Comparison of ENCODE assay signal across 23 mouse cellular contexts in the genomic region with DNA sequence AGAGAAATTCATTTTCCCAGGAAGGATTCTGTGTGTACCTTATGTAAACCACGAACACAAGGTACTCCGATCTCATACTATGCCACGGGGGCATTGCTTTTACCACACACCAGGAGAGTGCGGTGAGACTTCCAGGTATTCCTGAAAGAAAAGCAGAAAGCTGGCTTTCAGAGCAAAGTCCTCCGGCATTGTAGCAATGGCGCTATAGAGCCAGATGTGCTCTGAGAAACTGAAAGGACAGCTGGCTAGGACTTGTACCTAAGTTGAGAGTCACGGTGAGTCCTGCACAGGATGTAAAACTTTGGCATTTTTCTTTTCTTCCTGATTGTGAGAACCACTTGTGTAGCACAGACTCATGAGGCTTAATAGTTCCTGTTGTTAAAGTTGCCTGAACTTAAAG. TPM values are rescaled to one million over a fixed set of nuclear protein-coding genes. Genes with fewer than 3 reads are reported as not detected.
DNase-seq lines count a peak whose midpoint lies in the region; ATAC-seq and TF ChIP-seq lines count a peak whose summit lies in the region.
"Had no signal": no experiment of that assay in that cellular context is flagged by ENCODE, and none has a peak within 500 bp of the region (broad histone marks: within the 10 kb centered on the region; RNA-seq: fewer than 3 reads in every experiment).

No protein-coding gene starts in this region.

- peaks cover 31% of the 10 kb centered on the region for H3K36me3 ChIP-seq in liver, adult 2 months (ENCODE audit: control insufficient read depth, insufficient read depth, low read length)
- H3K36me3 ChIP-seq in liver, embryonic 12.5 days, result 0 out of 2 replicates have a peak, but pooled peaks cover 3% of the 10 kb centered on the region
- H3K36me3 ChIP-seq in neural tube, embryonic 15.5 days, result peaks cover 4% of the 10 kb centered on the region; the same call in 1 of the 2 replicates
- H3K36me3 ChIP-seq: G1E; neural tube, embryonic 13.5 days; stomach, embryonic 15.5 days had no signal

- ATAC-seq in liver, embryonic 12.5 days, result no peak
- ATAC-seq in neural tube, embryonic 15.5 days (ENCODE audit: low FRiP score), result no peak

- 0 out of 2 replicates have a peak overlapping the region, but pooled peaks have one; percentile 10 for H3K4me3 ChIP-seq in liver, adult 2 months (ENCODE audit: insufficient read depth, low read depth, low read length)
- H3K4me3 ChIP-seq in liver, embryonic 12.5 days, result no peak overlapping the region
- no peak overlapping the region for H3K4me3 ChIP-seq in neural tube, embryonic 15.5 days (replicated peaks)
- no peak overlapping the region for H3K4me3 ChIP-seq in gastrocnemius, adult 2 months
- H3K4me3 ChIP-seq: heart, embryonic 15.5 days; hindbrain, embryonic 13.5 days; neural tube, embryonic 13.5 days; stomach, embryonic 15.5 days had no signal

- no peaks in the 10 kb centered on the region for H3K9me3 ChIP-seq in liver, embryonic 12.5 days (replicated peaks)
- H3K9me3 ChIP-seq in neural tube, embryonic 15.5 days (replicated peaks), result no peaks in the 10 kb centered on the region
- H3K9me3 ChIP-seq: G1E; heart, embryonic 15.5 days; hindbrain, embryonic 13.5 days; neural tube, embryonic 13.5 days; stomach, embryonic 15.5 days had no signal

- H3K4me1 ChIP-seq in liver, adult 2 months (ENCODE audit: control insufficient read depth, insufficient read depth, low read length), result peaks cover 15% of the 10 kb centered on the region
- H3K4me1 ChIP-seq in liver, embryonic 12.5 days, result no peaks in the 10 kb centered on the region
- no peaks in the 10 kb centered on the region for H3K4me1 ChIP-seq in neural tube, embryonic 15.5 days
- H3K4me1 ChIP-seq: hindbrain, embryonic 13.5 days; neural tube, embryonic 13.5 days; stomach, embryonic 15.5 days had no signal

- H3K27ac ChIP-seq in liver, adult 2 months (replicated peaks; ENCODE audit: insufficient read depth, low read depth, low read length), result peak overlapping the region; percentile 60
- H3K27ac ChIP-seq in liver, embryonic 12.5 days, result no peak overlapping the region
- no peak overlapping the region for H3K27ac ChIP-seq in neural tube, embryonic 15.5 days (replicated peaks)
- no peak overlapping the region for H3K27ac ChIP-seq in gastrocnemius, adult 2 months
- H3K27ac ChIP-seq: heart, embryonic 15.5 days; hindbrain, embryonic 13.5 days; liver, embryonic 14.5 days; neural tube, embryonic 13.5 days; stomach, embryonic 15.5 days had no signal

- 0 out of 2 replicates have a peak, but pooled peaks have one; percentile 3 for TF ChIP-seq CTCF in liver, adult 2 months (IDR thresholded peaks at IDR 0.05; ENCODE audit: low read depth, low read length)
- TF ChIP-seq CTCF in gastrocnemius, adult 2 months (IDR thresholded peaks at IDR 0.05), result no peak

- peak overlapping the region; percentile 39; the same call in 1 of the 2 replicates for H3K9ac ChIP-seq in liver, adult 2 months (ENCODE audit: low read depth, low read length)
- H3K9ac ChIP-seq in liver, embryonic 12.5 days, result no peak overlapping the region
- H3K9ac ChIP-seq in neural tube, embryonic 15.5 days (replicated peaks), result no peak overlapping the region
- H3K9ac ChIP-seq: heart, embryonic 15.5 days; hindbrain, embryonic 13.5 days; liver, embryonic 14.5 days; neural tube, embryonic 13.5 days; stomach, embryonic 15.5 days had no signal

- peaks cover 3% of the 10 kb centered on the region; the same call in 1 of the 2 replicates for H3K79me2 ChIP-seq in liver, adult 2 months (ENCODE audit: control insufficient read depth, insufficient read depth, low read length)

- 12% methylated on average over 7 of the region's 7 CpGs for WGBS in liver, adult 2 months
- 61% methylated on average over 7 of the region's 7 CpGs for WGBS in liver, embryonic 12.5 days (ENCODE audit: insufficient replicate concordance)
- 71% methylated on average over 7 of the region's 7 CpGs for WGBS in neural tube, embryonic 15.5 days

- no peak overlapping the region for H3K4me2 ChIP-seq in liver, embryonic 12.5 days
- no peak overlapping the region for H3K4me2 ChIP-seq in neural tube, embryonic 15.5 days
- H3K4me2 ChIP-seq: heart, embryonic 15.5 days; hindbrain, embryonic 13.5 days; neural tube, embryonic 13.5 days; stomach, embryonic 15.5 days had no signal

- no peaks in the 10 kb centered on the region for H3K27me3 ChIP-seq in liver, adult 2 months (ENCODE audit: control insufficient read depth, insufficient read depth, low read length)
- H3K27me3 ChIP-seq in liver, embryonic 12.5 days (replicated peaks), result no peaks in the 10 kb centered on the region
- no peaks in the 10 kb centered on the region for H3K27me3 ChIP-seq in neural tube, embryonic 15.5 days (replicated peaks)
- H3K27me3 ChIP-seq: heart, embryonic 15.5 days; hindbrain, embryonic 13.5 days; neural tube, embryonic 13.5 days; stomach, embryonic 15.5 days had no signal

- intact Hi-C loops in gastrocnemius, adult 2 months (cut with DNase I), result no loop called here

- TF ChIP-seq POLR2A in liver, adult 2 months (IDR thresholded peaks at IDR 0.05; ENCODE audit: extremely low read depth, insufficient read depth, low read length), result no peak

- DNase-seq in embryo, embryonic 11 days, result peak; percentile 23
- DNase-seq in embryo, embryonic 9.5 days (ENCODE audit: extremely low spot score), result no peak
- peak; percentile 81 for DNase-seq in liver, adult 2 months (ENCODE audit: extremely low read depth, low read depth, low spot score)
- peak; percentile 8 for DNase-seq in neural tube, embryonic 10.5 days (ENCODE audit: extremely low spot score, low spot score)
- DNase-seq in gastrocnemius, adult 2 months, result no peak
- DNase-seq in right cerebral cortex, postnatal 25 days, result no peak
- DNase-seq: adrenal gland, adult 2 months; cerebellum, adult 18-20 months; gastrocnemius, postnatal 36 days; heart, postnatal 36 days; kidney, adult 8-10 months; kidney, postnatal 10 days; lung, postnatal 10 days; midbrain, embryonic 14.5 days; thymus, adult 18-20 months had no signal

RNA-seq across cellular contexts. Expression of gene Ice2, which starts 16.0 kb away (rescaled TPM):
- total RNA-seq in liver, adult 2 months (2014; rRNA removed), result 12.3 and 13.0 TPM in 2 replicates
- polyA plus RNA-seq in liver, adult 2 months (2012; rRNA removed), result 1.7 and 2.0 TPM in 2 replicates
- polyA plus RNA-seq in liver, embryonic 12.5 days (2016; fragmentation: Nextera tagmentation; extraction: Ambion mirVana), result 12.3 and 13.4 TPM in 2 replicates
- polyA plus RNA-seq in neural tube, embryonic 15.5 days (2015; fragmentation: Nextera tagmentation; extraction: Ambion mirVana), result 10.1 and 11.0 TPM in 2 replicates
- total RNA-seq in gastrocnemius, adult 2 months (2021), result 1 to 10 TPM; 4.7 to 7.1 TPM

Comparison
In these comparisons a context has a peak if more than half of its experiments do, and no peak if none do; other contexts are left out.
1. DNase-seq: peak in embryo, embryonic 11 days (single experiment), liver, adult 2 months (single experiment) and neural tube, embryonic 10.5 days (single experiment); none in embryo, embryonic 9.5 days (single experiment), gastrocnemius, adult 2 months (single experiment) and right cerebral cortex, postnatal 25 days (single experiment).